8 mouse cellular contexts compared by ENCODE assay signal in the genomic region with DNA sequence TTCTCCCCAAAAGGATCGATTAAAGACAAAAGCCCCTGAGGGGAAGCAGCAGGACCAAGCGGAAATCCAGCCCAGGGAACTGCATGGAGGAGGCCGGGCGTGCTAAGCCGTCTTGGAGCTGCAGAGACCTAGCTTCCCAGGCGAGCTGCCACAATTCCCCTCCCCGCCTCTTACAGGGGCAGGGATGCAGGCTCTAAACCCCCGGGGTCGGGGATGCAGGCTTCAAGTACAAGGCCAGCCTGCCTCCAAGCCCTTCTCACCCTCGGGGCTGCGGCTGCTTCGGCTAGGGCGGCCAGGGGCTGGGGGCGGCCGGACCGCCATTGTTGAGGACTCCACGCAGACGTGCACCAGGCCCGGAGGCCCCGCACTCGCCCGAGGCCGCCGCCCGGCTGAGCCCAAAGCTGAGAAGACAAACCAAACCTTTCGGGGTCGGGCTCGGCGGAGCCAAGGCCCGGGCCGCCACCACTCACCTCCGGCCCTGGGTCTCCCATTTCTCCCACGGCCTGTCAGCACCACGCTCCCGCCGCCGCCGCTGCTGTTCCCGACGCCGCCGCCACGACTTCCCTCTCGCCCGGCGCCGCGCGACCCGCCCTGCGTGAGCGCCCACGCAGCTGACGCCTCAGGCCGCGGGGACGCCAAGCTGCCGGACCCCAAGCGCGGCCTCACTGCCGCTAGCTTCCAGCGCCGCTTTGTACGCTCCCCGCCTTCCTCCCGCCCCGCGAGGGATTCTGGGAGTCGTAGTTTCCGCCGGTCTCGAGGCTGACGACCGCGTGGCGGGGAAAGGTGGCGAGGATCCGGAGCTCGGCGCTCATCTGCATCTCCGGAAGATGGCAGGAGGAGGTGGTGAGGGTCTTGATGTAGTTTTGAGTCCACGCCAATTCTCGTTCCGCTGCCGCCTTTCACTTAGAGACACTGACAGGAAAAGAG. TPM values are rescaled to one million over a fixed set of nuclear protein-coding genes. Genes with fewer than 3 reads are reported as not detected.
A peak's percentile ranks its signal among the peaks of the same experiment; 100 is the strongest.
DNase-seq lines count a peak whose midpoint lies in the region; ATAC-seq and TF ChIP-seq lines count a peak whose summit lies in the region.

Zfp451 (minus strand) TSS at position 728 of the 927 bp plus-strand sequence.

- H3K27ac ChIP-seq in heart, embryonic 12.5 days (ENCODE audit: poor library complexity, severe bottlenecking): peak within 1 kb of the TSS; percentile 89
- H3K27ac ChIP-seq in kidney, postnatal 0 days: peak within 1 kb of the TSS; percentile 93
- peak within 1 kb of the TSS; percentile 86 for H3K27ac ChIP-seq in liver, embryonic 11.5 days (ENCODE audit: low read depth, low read length)
- peak within 1 kb of the TSS; percentile 93 for H3K27ac ChIP-seq in stomach, embryonic 14.5 days (ENCODE audit: low read length)

- H3K4me3 ChIP-seq in heart, embryonic 12.5 days: peak within 1 kb of the TSS; percentile 84
- peak within 1 kb of the TSS; percentile 91 for H3K4me3 ChIP-seq in kidney, postnatal 0 days (replicated peaks; ENCODE audit: low read depth, low read length)
- H3K4me3 ChIP-seq in liver, embryonic 11.5 days (ENCODE audit: low read depth, low read length): peak within 1 kb of the TSS; percentile 96
- H3K4me3 ChIP-seq in stomach, embryonic 14.5 days (ENCODE audit: low read depth, low read length): peak within 1 kb of the TSS; percentile 89

- H3K36me3 ChIP-seq in heart, embryonic 12.5 days: peaks cover 32% of the 10 kb centered on the region
- peaks cover 2% of the 10 kb centered on the region; the same call in 1 of the 2 replicates for H3K36me3 ChIP-seq in kidney, postnatal 0 days (ENCODE audit: insufficient read depth, low read length)
- peaks cover 16% of the 10 kb centered on the region for H3K36me3 ChIP-seq in liver, embryonic 11.5 days (ENCODE audit: control insufficient read depth, insufficient read depth, low read length)
- peaks cover 24% of the 10 kb centered on the region for H3K36me3 ChIP-seq in stomach, embryonic 14.5 days (ENCODE audit: control insufficient read depth, insufficient read depth, low read length)

- DNase-seq in B cell, adult 2 months: peak; percentile 88 to 89
- DNase-seq in brain, adult 2 months (ENCODE audit: low read depth, low spot score): peak; percentile 98
- DNase-seq in kidney, postnatal 0 days (ENCODE audit: low spot score): peak; percentile 97
- DNase-seq in liver, embryonic 11.5 days (ENCODE audit: low spot score): peak; percentile 85
- peak; percentile 86 for DNase-seq in naive thymus-derived CD4-positive, alpha-beta T cell, adult 2 months (ENCODE audit: low read depth)

- no peaks in the 10 kb centered on the region for H3K27me3 ChIP-seq in heart, embryonic 12.5 days (replicated peaks)
- H3K27me3 ChIP-seq in kidney, postnatal 0 days (ENCODE audit: insufficient read depth, low read length): no peaks in the 10 kb centered on the region
- no peaks in the 10 kb centered on the region for H3K27me3 ChIP-seq in liver, embryonic 11.5 days (replicated peaks; ENCODE audit: control insufficient read depth, insufficient read depth, low read length)
- no peaks in the 10 kb centered on the region for H3K27me3 ChIP-seq in stomach, embryonic 14.5 days (ENCODE audit: control insufficient read depth, insufficient read depth, low read length)

- peak; percentile 98 for ATAC-seq in erythroblast, adult 5-6 weeks (replicated peaks; ENCODE audit: low FRiP score, poor library complexity, severe bottlenecking)
- ATAC-seq in heart, embryonic 12.5 days (ENCODE audit: insufficient number of reproducible peaks, low FRiP score): peak; percentile 94
- peak; percentile 95 for ATAC-seq in kidney, postnatal 0 days (replicated peaks; ENCODE audit: low FRiP score, low read depth)
- ATAC-seq in liver, embryonic 11.5 days (replicated peaks; ENCODE audit: low FRiP score): peak; percentile 86
- peak; percentile 95 for ATAC-seq in stomach, embryonic 14.5 days (ENCODE audit: insufficient number of reproducible peaks, insufficient read depth, low FRiP score, low read depth)

- H3K4me2 ChIP-seq in heart, embryonic 12.5 days: peak within 1 kb of the TSS; percentile 75
- peak within 1 kb of the TSS; percentile 63 for H3K4me2 ChIP-seq in kidney, postnatal 0 days (ENCODE audit: low read length)
- peak within 1 kb of the TSS; percentile 86 for H3K4me2 ChIP-seq in liver, embryonic 11.5 days
- peak within 1 kb of the TSS; percentile 80 for H3K4me2 ChIP-seq in stomach, embryonic 14.5 days (replicated peaks; ENCODE audit: low read depth, low read length)

- under 1% methylated on average over 77 of the region's 85 CpGs for WGBS in heart, embryonic 12.5 days
- WGBS in kidney, postnatal 0 days: under 1% methylated on average over 83 of the region's 85 CpGs
- under 1% methylated on average over 85 of the region's 85 CpGs for WGBS in liver, embryonic 11.5 days
- under 1% methylated on average over 85 of the region's 85 CpGs for WGBS in stomach, embryonic 14.5 days

- H3K4me1 ChIP-seq in heart, embryonic 12.5 days (replicated peaks): peaks cover 18% of the 10 kb centered on the region
- H3K4me1 ChIP-seq in kidney, postnatal 0 days (replicated peaks; ENCODE audit: insufficient read depth, low read length): peaks cover 13% of the 10 kb centered on the region
- H3K4me1 ChIP-seq in liver, embryonic 11.5 days (replicated peaks; ENCODE audit: control insufficient read depth, insufficient read depth, low read length): peaks cover 10% of the 10 kb centered on the region
- peaks cover 9% of the 10 kb centered on the region for H3K4me1 ChIP-seq in stomach, embryonic 14.5 days (ENCODE audit: control insufficient read depth, insufficient read depth, low read length)

- TF ChIP-seq CTCF in kidney, postnatal 0 days (IDR thresholded peaks at IDR 0.05; ENCODE audit: low read depth): 0 out of 2 replicates have a peak, but pooled peaks have one; percentile 3

- H3K9me3 ChIP-seq in heart, embryonic 12.5 days (replicated peaks): no peaks in the 10 kb centered on the region
- no peaks in the 10 kb centered on the region for H3K9me3 ChIP-seq in kidney, postnatal 0 days (replicated peaks; ENCODE audit: low read length)
- no peaks in the 10 kb centered on the region for H3K9me3 ChIP-seq in liver, embryonic 11.5 days (ENCODE audit: control insufficient read depth, low read length)
- H3K9me3 ChIP-seq in stomach, embryonic 14.5 days (ENCODE audit: control insufficient read depth, low read depth, low read length): no peaks in the 10 kb centered on the region

- peak within 1 kb of the TSS; percentile 92 for H3K9ac ChIP-seq in heart, embryonic 12.5 days
- peak within 1 kb of the TSS; percentile 94 for H3K9ac ChIP-seq in kidney, postnatal 0 days (ENCODE audit: low read depth, low read length)
- H3K9ac ChIP-seq in liver, embryonic 11.5 days (ENCODE audit: low read depth, low read length): peak within 1 kb of the TSS; percentile 99
- peak within 1 kb of the TSS; percentile 98 for H3K9ac ChIP-seq in stomach, embryonic 14.5 days (replicated peaks; ENCODE audit: low read depth, low read length)

RNA-seq across cellular contexts. Expression of gene Zfp451, which starts in this region (rescaled TPM):
- total RNA-seq in erythroblast, adult 5-6 weeks (2015; ENCODE audit: low replicate concordance): 10.2 and 26.9 TPM in 2 replicates
- 8.4 and 10.2 TPM in 2 replicates for total RNA-seq in erythroblast, adult 5-6 weeks (2017; ENCODE audit: low replicate concordance)
- 23.5 and 23.6 TPM in 2 replicates for polyA plus RNA-seq in heart, embryonic 12.5 days (2016; fragmentation: Nextera tagmentation; extraction: Ambion mirVana)
- polyA plus RNA-seq in kidney, postnatal 0 days (2015; fragmentation: Nextera tagmentation; extraction: Ambion mirVana): 15.5 and 16.2 TPM in 2 replicates
- 20.4 and 24.7 TPM in 2 replicates for polyA plus RNA-seq in liver, embryonic 11.5 days (2014; fragmentation: Nextera tagmentation; extraction: Ambion mirVana)
- 34.6 and 37.8 TPM in 2 replicates for polyA plus RNA-seq in stomach, embryonic 14.5 days (2014; fragmentation: Nextera tagmentation; extraction: Ambion mirVana)

Comparison
In these comparisons a context has a peak if more than half of its experiments do, and no peak if none do; other contexts are left out.
1. Peak in every context shown above with its lines: DNase-seq, ATAC-seq, H3K4me3 ChIP-seq and H3K27ac ChIP-seq.